Mouse (Mus musculus) heart, postnatal 0 days (tissue): ENCODE results near the gene Rbms1.

Experiments used
- CTCF ChIP-seq: IDR thresholded peaks from 2 replicates; pipeline ENCODE4 v1.5.1; 2016; ENCODE audit warnings: antibody characterized with exemption, control low read depth, low read depth
- EP300 ChIP-seq: IDR thresholded peaks from 2 replicates; pipeline ENCODE4 v1.6.1; 2016; ENCODE audit warnings: antibody characterized with exemption, low read depth

DNA sequence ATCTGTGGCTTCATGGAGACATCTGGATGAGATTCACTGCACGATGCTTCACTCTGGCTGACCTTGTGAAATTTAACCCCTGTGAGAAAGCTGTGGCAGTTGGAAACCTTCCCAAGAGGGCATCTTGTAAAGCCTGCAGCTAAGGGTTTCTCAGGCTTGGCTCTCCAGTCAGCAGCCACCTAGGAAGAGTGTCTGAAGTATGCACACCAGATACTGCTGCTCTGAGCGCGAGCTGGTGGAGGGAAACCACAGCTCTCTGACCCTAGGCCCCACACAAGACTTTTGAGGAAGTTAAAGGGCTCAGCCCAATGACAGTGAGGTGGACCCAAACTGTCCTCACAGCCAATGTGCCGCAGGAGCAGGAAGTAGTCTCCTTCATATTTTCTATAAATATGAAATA, 120.0 kb downstream of the Rbms1 start:
- TF ChIP-seq CTCF (no peak), EP300 (no peak)
